Mouse (Mus musculus) thymus, adult 18-20 months (tissue): Measurements from ENCODE around the gene Il34.

Source experiments
- DNase-seq, 2 experiments: peaks; one replicate each; pipeline ENCODE4 v3.0.0; 2022; ENCODE audit warnings: mixed read lengths in 2 of 2

Gene Il34

DNA sequence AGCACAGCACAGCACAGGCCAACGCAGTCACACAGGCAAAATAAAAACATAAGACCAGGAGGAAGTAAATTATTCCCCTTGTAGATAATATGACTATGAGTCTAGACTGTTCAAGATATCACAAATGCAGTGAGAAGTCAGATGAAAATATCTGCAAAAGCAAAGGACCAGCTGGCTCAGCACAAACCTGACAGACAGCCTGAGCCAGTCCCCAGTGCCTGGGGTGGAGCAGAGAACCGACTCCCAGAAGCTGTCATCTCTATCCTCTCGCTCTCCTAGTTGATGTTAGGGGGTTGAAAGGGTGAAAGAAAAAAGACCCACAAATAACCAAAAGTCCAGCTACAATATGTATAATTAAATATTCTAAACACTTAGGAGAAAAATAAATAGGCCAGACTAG, 30.0 kb downstream of the Il34 start:
- DNase-seq = no peak

DNA sequence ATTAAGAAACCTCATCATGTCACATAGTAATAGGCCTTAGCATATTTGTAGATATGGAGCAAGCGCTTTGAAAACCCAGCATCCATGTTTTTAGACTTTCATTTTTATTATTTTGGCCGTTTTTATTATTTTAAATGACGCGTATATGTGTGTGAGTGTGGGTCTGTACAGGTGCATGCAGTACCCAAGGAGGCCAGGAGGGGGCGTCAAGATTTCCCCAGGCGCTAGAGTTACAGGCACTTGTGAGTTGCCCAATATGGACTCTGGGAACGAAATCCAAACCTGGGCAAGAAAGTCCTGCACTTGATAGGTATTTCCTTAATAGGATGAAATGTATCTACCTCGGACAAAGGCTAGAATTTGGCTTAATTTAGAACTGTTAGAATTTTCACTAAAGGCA, 30.4 kb downstream of the Il34 start:
- no peak for DNase-seq

DNA sequence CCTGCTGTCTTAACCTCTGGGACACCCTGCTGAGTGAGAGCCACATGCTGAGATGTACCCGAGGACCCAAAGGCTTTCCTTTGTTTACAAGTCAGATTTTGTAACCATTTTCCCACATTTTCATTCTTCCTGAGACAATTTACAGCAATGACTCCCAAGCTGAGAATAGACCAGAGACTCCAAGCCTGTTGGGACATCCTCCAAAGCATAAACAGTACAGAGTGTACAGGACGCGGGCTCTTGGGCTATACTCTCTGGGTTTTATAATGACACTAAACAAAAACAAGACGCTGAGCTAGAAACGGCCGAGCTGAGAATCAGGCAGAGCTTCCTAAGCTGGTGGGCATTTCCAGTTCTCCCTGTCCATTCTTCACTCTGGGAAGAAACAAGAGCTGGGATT, 31.0 kb downstream of the Il34 start:
- DNase-seq = no peak

DNA sequence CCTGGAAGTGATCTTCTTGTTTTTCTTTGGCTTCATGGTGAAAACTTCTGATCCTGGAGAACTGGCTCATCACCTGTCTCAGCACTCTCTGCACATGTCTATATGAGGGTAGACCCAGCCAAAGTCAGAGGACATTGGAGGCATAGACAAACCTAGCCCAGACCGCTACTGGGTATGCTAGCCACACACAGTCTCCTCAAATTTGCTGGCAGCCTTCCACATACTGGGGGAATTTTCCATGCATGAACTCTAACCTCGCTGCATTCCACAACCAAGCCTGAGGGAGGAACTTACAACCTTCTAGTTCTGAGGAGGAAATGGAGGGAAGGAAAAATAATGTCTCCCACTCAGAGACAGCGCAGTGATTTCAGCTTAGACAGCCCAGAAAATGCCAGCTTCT, 31.7 kb downstream of the Il34 start:
- DNase-seq = no peak

DNA sequence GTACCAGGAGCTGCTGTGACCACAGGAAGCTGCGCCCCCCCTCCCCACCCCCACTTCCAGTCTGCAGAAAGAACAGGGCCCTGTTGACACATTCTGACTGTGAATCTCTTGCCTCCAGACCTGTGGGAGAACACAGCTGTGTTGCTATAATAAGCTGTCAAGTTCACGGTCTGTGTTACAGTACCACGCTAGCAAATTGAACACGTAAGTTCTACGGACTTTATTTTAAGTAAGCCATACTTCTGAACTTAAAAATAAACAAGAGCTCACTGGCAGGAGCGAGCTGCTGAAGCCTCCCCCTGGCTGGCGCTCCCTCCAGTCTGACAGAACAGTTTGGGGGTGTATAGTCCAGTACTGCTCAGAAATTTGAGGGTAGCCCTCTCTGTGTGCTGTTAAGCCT, 33.3 kb downstream of the Il34 start:
- DNase-seq = no peak

DNA sequence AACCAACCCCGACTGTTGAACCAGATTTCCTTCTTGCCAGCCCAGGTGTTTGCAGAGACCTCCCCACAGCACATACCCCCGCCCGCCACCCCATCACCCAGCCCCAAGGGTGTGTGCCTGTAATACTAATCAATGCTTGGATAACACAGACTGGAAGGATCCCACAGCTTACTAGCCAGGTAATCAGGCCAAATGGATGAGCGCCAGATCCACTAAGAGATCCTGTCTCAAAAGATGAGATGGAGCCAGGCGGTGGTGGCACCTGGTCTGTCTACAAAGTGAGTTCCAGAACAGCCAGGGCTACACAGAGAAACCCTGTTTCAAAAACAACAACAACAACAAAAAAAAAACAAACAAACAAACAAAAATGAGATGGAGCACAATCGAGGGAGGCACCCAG, 38.5 kb downstream of the Il34 start:
- no peak for DNase-seq

DNA sequence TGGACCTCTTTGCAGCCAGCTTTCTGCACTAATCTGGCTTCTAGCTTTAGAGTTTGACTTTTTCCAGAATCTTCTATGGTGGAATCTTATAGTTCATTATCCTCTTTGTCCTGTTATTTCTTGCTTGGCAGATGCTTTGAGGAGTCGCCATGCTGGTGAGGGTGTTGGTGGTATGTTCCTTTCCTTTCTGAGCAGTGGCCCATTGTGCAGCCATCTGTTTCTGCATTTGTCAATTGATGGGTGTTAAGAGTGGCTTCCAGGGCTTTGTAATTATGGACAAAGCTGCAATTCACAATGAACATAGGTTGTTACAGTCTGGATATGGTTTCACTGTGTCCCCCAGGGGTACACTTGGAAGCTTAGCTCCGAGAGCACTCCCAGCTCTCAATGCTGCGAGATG, 41.1 kb downstream of the Il34 start:
- no peak for DNase-seq

DNA sequence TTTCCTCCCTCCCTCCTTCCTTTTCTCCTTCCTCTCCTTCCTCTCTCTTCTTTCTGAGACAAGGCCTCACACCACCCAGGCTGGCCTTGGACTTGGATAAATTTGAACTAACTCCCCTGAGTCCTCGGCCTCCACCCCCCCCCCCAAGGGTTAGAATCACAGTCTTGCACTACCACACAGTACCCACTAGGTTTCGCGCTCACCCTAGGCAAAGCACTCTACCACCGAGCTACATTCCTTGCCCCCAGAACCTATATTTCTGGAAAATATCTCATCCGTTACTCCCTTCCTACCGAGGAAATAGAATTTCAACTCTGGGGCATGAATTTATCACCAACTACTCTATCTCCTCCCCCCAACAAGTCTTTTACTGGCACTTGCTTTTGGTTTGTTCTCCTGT, 43.7 kb downstream of the Il34 start:
- no peak for DNase-seq

DNA sequence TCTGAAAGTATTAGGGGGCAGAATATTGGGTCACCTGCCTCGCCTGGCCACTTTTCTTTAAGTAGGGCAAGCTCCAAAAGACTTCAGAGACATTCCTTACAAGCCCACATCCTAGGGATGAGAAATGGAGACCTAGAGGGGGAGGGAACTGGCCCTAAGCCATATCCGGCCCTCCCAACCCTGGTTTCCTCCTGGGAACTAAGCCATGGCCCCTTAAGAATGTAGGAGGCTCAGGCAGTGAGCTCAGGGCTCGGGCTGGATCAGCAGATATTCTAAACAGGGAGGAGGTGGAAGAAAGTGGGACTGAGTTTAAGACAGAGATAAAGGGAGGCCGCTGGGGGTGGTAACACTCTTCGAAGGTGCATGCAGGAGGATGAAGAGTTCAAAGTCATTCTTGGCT, 44.5 kb downstream of the Il34 start:
- no peak for DNase-seq

DNA sequence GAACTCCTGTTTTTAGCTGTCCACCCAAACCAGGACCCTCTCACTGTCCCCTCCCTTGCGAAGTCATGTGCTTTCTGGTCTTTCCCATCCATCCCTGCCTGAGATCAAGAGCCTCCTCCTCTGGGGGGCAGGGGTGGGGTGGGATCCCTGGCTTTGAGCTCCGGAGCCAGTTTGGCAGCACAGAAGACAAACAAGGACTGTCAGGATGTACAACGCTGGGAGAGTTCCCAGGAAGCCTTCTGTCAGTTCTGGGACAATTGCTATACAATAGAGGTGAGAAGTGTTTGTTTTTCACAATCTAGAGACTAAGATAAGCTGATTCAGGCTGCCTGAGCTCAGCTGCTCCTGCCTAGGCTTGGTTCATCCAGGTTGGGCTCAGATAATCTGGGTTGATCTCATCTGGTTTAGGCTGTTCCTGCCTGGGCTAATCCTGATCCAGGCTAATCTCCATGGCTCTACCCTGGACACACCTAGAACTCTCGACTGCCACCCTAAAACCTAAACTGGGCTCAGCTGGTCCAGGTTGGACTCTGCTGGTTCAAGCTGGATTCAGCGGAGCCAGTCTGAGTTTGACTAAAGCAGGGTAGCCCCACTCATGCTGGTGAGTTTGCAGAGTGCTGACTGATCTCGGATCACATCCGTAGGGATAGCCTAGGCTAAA, 45.3 kb downstream of the Il34 start:
- no peak for DNase-seq

DNA sequence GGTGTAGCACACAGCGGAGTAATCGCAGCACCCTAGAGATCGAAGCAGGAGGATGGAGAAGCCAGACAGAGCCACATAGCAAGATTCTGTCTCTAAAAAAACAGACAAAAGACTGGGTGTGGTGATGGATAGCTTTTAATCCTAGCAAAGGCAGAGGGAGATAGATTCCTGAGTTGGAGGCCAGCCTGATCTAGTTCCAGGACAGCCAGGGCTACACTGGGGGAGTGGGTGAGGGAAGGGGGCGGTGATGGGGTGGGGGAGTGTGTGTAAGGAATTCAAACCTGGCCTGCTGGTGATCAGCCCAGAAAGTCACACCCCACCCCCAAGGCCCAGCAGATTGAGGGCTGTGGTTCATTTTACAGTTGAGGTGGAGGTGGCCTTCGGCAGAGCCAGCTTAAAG, 49.5 kb downstream of the Il34 start:
- DNase-seq = no peak

DNA sequence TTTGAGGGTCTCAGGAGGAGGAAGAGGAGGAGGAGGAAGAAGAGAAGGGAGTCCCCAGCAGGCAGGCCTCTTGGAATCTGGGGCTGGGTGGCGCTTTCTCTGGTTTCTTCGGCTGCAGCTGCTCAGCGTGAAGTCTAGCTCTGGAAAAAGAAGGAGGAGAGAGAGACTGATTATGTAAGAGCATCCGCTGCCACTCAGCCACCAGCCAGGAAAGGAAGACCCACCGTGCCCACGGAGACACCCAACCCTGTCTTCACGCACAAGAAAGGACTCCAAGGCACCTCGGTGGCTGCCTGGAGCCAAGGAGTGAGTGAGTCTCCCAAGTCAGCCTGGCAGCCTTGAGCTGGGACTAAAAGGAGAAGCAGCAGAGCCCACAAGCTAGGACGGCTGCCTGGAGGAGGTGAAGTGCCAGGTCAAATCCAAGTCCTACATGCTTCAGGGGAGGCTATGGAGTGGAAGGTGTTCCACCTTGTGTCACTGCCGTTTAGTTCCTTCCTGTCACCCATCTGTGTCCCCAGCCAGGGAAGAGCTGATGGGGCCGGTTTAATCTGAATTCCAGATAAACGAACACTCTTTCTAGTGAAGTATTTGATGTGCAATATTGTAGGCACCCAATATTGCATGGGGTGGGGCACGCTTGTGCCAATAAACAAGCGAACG, 50.1 kb downstream of the Il34 start:
- no peak for DNase-seq

DNA sequence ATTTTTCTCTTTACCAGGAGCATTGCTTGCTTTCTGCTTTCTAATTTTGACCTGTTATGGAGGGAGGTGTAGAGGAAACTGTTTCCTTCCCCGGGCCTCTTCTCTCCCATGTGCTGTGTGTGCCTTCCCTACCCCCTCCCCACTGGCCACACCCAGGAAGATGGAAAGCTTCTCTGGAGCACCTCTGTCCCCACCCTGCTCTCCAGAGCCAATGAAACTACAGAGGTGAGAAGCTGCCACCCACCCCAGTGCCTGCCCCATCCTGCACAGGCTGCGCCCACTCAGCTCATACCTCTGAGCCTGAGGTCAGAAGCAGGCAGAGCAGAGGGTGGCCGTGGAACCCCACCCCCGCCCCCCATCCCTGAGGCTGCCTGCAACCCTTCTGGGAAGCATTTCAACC, 51.0 kb downstream of the Il34 start:
- no peak for DNase-seq

DNA sequence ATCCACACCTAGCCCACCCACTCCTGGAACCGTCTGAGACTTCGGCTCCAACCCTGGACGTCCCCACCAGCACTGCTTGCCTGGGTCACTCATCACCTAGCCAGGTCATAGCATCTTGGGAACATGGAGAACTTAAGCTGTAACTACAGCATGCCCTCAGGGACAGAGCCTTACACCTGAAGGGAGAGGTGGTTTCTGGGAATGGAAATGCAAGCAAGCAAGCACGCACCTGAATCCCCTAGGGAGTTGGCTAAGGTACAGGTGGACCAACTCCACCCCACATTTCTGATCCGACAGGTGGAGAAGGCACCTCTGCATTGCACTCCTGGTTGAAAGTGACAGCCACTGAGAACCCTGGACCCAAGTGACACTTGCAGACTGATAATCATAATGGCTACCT, 54.2 kb downstream of the Il34 start:
- no peak for DNase-seq

DNA sequence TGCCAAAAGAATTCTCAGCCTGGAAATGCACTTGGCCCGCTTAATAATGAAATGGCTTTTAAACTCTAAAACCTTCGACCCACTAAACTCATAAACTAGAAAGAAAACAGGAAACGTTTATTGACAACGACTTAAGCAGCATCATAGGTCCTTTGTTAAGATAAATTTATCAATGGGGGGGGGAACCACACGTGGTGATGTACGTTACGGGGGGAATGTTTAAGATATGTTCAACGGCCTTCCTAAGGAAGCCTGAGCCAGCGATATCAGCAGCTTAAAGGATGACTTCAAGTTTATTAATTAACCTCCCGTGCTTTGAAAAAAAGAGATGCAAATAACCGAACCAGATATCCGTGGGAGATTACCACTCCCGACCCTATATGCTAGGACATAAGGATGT, 55.5 kb downstream of the Il34 start:
- DNase-seq = no peak

DNA sequence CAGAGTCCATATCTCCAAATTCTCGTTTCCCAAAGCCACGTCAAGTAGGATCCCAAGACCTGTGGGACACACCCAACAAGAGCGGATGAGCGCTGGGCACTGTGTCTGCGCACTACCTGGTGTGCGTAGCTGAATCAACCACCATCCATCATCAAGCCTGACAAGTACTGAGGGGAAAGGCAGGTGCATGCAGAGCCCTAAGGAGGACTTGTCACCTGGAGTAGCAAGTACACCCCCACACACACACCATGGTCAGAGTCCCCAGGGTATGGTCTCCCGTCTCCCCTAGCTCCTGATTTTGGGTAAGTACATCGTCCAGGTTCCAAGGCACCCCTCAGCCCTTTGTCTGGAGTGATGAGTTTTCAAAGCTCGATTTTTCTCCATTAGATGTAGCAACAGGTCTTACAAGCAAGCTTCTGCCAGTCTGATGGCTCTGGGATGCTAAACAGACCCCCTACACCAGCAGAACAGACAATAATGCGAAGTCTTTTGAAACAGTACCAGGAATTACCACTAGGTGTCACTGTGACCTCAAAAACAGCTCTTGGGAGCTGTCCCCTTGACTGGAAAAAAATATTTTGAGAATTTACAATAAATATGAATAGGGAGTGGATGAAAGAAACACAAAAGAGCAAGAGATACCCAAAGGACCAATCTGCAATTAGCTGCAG, 56.1 kb downstream of the Il34 start:
- DNase-seq = no peak

DNA sequence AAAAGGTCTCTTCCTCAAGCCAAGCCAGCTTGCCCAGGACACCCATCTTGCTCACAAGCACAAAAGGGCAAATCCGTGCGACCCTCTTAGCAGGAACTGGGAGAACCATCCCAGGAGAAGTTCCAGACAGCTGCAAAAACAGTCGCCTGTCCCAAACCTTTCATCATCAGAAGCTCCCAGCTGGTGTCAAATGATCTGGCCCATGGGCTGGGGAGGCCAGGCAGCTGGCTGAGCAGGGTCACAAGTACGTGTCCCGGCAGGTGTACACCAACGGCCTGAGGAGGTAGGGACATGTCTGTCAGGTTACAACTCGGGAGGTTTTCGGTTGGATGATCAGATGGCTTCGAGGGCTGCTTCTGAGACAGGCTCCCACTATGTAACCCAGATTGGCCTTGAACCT, 59.1 kb downstream of the Il34 start:
- no peak for DNase-seq

DNA sequence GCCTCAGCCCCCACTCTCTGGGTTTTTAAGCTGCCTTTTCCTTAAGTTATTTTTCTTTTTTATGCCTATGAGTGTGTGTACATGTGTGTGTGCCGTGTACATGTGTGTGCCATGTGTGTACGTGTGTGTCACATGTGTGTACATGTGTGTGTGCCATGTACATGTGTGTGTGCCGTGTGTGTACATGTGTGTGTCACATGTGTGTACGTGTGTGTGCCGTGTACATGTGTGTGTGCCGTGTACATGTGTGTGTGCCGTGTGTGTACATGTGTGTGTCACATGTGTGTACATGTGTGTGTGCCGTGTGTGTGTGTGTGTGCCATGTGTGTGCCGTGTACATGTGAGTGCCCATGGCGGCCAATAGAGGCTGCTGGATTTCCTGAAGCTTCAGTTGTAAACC, 60.6 kb downstream of the Il34 start:
- DNase-seq = no peak

DNA sequence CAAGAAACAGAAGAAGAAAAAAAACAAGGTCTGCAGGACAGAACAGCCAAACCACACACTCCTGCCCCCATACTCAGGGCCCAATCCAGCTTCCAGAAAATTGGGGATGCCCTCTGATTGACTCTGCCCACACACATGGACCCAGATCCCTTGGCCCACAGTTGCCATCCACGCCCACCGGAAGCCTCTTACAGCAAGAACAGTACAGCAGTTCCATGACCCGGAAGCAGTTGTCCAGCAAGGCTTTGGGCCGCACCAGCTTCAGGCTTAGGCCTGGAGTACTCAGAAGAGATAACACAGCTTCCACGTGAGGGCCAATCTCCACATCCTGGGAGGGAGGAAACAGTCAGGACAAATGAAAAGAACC, 63.3 kb downstream of the Il34 start:
- DNase-seq = no peak

DNA sequence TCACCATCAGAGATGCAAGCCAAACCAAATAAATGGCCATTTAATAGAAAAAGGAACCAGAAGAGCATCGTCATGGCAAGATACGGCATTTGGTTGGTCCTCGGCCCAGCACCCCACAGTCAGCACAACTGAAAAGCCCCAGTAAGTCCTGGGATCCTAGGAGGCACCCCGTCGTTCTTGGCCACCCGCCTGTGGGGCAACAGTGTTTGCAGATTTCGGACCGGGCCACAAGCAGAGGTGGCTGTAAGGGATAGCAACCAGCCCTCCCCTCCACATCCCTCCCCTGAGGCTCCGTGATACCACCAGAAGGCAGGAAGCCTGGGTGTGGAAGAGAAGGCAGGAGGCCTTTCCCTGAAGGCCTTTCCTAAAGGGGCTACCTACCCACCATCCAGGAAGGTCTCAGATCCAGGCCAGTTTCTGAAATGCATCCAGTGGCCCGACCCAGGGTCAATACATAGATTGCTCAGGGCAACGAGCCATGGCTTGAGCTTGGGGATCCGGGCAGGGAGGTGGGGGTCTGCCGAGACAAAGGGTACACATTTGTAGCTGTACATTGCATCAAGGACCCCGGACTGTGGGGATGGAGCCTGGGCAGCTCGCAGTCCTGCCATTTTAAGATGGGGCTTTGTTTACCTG, 63.8 kb downstream of the Il34 start:
- no peak for DNase-seq

DNA sequence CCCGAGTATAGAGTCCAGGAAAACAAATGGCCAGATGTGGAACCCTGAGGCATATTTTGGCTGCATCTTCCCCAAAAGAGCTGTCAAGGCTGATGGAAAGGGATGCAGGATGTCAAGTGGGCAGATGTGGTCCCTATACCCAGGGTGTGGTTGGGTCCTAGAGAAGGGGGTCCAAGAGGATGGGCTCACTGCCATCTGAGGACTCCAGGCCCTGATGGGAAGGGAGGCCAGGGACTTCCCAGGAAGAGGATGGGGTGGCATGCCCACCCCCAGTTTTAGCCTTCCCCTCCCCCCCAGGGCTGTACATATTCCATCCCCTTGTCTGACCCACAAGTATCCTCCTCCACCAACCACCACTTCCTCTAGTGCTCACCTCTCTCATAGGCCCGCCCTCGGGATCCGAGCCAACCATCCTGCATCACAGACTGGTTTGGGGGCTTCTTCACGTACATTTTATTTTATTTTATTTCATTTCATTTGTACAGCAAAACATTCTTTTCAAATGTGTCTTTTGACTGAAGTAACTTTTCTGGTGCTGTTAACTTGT, 65.0 kb downstream of the Il34 start:
- DNase-seq = no peak

DNA sequence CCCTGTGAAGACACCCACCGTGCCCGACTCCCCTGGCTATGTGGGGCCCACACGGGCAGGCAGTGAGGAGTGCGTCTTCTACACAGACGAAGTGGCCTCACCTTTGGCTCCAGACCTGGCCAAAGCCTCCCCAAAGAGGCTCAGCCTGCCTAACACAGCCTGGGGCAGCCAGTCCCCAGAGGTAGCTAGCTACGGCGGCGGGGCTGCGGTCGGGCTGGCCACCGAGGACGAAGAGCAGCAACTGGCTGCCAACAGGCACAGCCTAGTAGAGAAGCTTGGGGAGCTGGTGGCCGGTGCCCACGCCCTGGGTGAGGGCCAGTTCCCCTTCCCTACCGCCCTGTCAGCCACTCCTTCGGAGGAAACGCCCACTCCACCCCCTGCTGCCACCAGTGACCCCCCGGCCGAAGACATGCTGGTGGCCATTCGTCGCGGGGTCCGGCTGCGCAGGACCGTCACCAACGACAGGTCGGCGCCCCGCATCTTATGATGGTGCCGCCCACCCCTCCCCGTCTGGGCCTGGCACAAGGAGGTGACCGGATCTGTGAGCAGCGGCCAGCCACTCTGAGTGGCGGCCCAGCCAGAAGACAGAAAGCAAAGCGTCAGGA, 67.0 kb downstream of the Il34 start:
- no peak for DNase-seq

DNA sequence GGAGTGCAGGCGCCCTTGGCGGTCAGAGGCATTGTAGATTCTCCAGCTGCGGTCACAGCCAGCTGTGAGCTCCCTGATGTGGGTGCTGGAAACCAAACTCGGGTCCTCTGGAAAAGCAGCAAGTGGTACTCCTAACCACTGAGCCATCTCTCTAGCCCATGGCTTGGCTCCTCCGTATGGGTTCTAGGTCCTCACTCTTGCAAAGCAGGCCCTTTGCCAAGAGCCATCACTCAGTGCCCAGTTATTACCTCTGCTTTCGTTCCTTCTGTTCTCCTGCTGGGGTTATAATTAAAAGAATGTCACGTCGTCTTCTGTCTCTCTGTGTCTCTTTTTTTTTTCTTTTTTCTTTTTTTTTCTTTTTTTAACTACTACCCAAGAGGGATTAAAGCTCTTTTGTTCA, 72.7 kb downstream of the Il34 start:
- no peak for DNase-seq
